Mouse (Mus musculus) mammary gland, adult 2 months (tissue): Measurements from ENCODE around the gene Dazap1. TPM values are rescaled to one million over a fixed set of nuclear protein-coding genes. Genes with fewer than 3 reads are reported as not detected.

Experiments
- polyA plus RNA-seq: library from polyadenylated mRNA; depleted of rRNA; stranded (reverse); fragments of >200 nt; gene quantifications from 2 replicates; pipeline ENCODE4 v1.2.3, GENCODE M21; 2012; ENCODE audit warnings: low replicate concordance; rRNA removed

Gene Dazap1
- 40.3 and 92.4 TPM in 2 replicates for polyA plus RNA-seq

GRCm38 (mm10) chr10:80260642-80261584, at the start of gene Dazap1, which contains the start of gene Gamt:
Gene Dazap1 (plus strand): TSS chr10:80261486.
Gene Gamt (minus strand): TSS chr10:80261012.

GRCm38 (mm10) chr10:80226416-80227165, 34.7 kb upstream of the Dazap1 start, which contains the start of gene Mum1:
Gene Mum1 (plus strand): TSS chr10:80226434.

GRCm38 (mm10) chr10:80248971-80249640, 12.2 kb upstream of the Dazap1 start, which contains the start of gene Ndufs7:
Gene Ndufs7 (plus strand): TSS chr10:80249121.

GRCm38 (mm10) chr10:80292251-80293146, 31.2 kb downstream of the Dazap1 start, which contains the start of gene Rps15:
Gene Rps15 (plus strand): TSS chr10:80292453.

GRCm38 (mm10) chr10:80295618-80296425, 34.5 kb downstream of the Dazap1 start, which contains the start of gene Apc2:
Gene Apc2 (plus strand): TSS chr10:80295977.

GRCm38 (mm10) chr10:80320340-80320760, 59.1 kb downstream of the Dazap1 start, which contains the start of gene 2310011J03Rik:
Gene 2310011J03Rik (minus strand): TSS chr10:80320537.

GRCm38 (mm10) chr10:80329273-80330081, 68.2 kb downstream of the Dazap1 start, which contains the start of the genes Pcsk4 and Reep6:
Gene Pcsk4 (minus strand): TSS chr10:80329498.
Gene Reep6 (plus strand): TSS chr10:80329953.

Other genes starting within 250 kb of the Dazap1 start
- gene Arhgap45, start 244.8 kb upstream of the Dazap1 start, polyA plus RNA-seq: 152 and 343 TPM in 2 replicates
- gene Polr2e, start 221.7 kb upstream of the Dazap1 start, polyA plus RNA-seq: 129 and 172 TPM in 2 replicates
- gene Gpx4, start 214.3 kb upstream of the Dazap1 start, polyA plus RNA-seq: 1,265 and 1,308 TPM in 2 replicates
- gene Sbno2, start 155.9 kb upstream of the Dazap1 start, polyA plus RNA-seq: 106 and 161 TPM in 2 replicates
- gene Stk11, start 145.7 kb upstream of the Dazap1 start, polyA plus RNA-seq: 164 and 186 TPM in 2 replicates
- gene Atp5d, start 122.9 kb upstream of the Dazap1 start, polyA plus RNA-seq: 1,044 and 2,712 TPM in 2 replicates
- gene Cbarp, start 120.7 kb upstream of the Dazap1 start, polyA plus RNA-seq: 27.7 and 53.0 TPM in 2 replicates
- gene Midn, start 113.2 kb upstream of the Dazap1 start, polyA plus RNA-seq: 83.5 and 239 TPM in 2 replicates
- gene Cirbp, start 95.5 kb upstream of the Dazap1 start, polyA plus RNA-seq: 93.4 and 153 TPM in 2 replicates
- 11.7 and 15.0 TPM in 2 replicates for gene 1600002K03Rik, start 88.5 kb upstream of the Dazap1 start, polyA plus RNA-seq
- 5.0 and 12.1 TPM in 2 replicates for gene Efna2, start 82.0 kb upstream of the Dazap1 start, polyA plus RNA-seq
- 45.9 and 46.8 TPM in 2 replicates for gene Mum1, start 35.1 kb upstream of the Dazap1 start, polyA plus RNA-seq
- 857 and 948 TPM in 2 replicates for gene Ndufs7, start 12.4 kb upstream of the Dazap1 start, polyA plus RNA-seq
- 41.6 and 54.2 TPM in 2 replicates for gene Gamt, start 474 bp upstream of the Dazap1 start, polyA plus RNA-seq
- gene Rps15, start 31.0 kb downstream of the Dazap1 start, polyA plus RNA-seq: 1,242 and 1,668 TPM in 2 replicates
- gene Apc2, start 34.5 kb downstream of the Dazap1 start, polyA plus RNA-seq: 1.4 and 1.9 TPM in 2 replicates
- gene 2310011J03Rik, start 59.1 kb downstream of the Dazap1 start, polyA plus RNA-seq: 57.6 and 67.1 TPM in 2 replicates
- gene Pcsk4, start 68.0 kb downstream of the Dazap1 start, polyA plus RNA-seq: 18.9 and 31.0 TPM in 2 replicates
- gene Reep6, start 68.5 kb downstream of the Dazap1 start, polyA plus RNA-seq: 17.8 and 36.0 TPM in 2 replicates
- 47.3 and 58.2 TPM in 2 replicates for gene Adamtsl5, start 86.9 kb downstream of the Dazap1 start, polyA plus RNA-seq
- gene Plk5, start 95.0 kb downstream of the Dazap1 start, polyA plus RNA-seq: 2.2 and 3.0 TPM in 2 replicates
- gene Mex3d, start 126.2 kb downstream of the Dazap1 start, polyA plus RNA-seq: 13.8 and 47.5 TPM in 2 replicates
- 134 and 161 TPM in 2 replicates for gene Mbd3, start 138.1 kb downstream of the Dazap1 start, polyA plus RNA-seq
- 1,950 and 2,616 TPM in 2 replicates for gene Uqcr11, start 145.3 kb downstream of the Dazap1 start, polyA plus RNA-seq
- gene Tcf3, start 172.2 kb downstream of the Dazap1 start, polyA plus RNA-seq: 78.7 and 199 TPM in 2 replicates
- not detected in 2 replicates for gene Onecut3, start 233.3 kb downstream of the Dazap1 start, polyA plus RNA-seq